Mouse (Mus musculus) ES-Bruce4 (cell line): ENCODE data around the gene Prl2b1. TPM values are rescaled to one million over a fixed set of nuclear protein-coding genes. Genes with fewer than 3 reads are reported as not detected.

Experiments used
- H3K27ac ChIP-seq: 2 replicates; pipeline ENCODE4 v1.5.1; 2012; ENCODE audit warnings: low read length, inconsistent platforms; ENCODE audit not compliant: insufficient read depth
- H3K27me3 ChIP-seq: 2 replicates; pipeline ENCODE4 v1.6.1; 2012; ENCODE audit warnings: mild to moderate bottlenecking, low read length, inconsistent platforms; ENCODE audit not compliant: control insufficient read depth, poor library complexity, insufficient read depth, severe bottlenecking
- H3K36me3 ChIP-seq: 2 replicates; pipeline ENCODE4 v1.6.1; 2012; ENCODE audit warnings: inconsistent platforms, mild to moderate bottlenecking, low read length, moderate library complexity; ENCODE audit not compliant: control insufficient read depth, poor library complexity, insufficient read depth, severe bottlenecking
- H3K4me1 ChIP-seq: one replicate; pipeline ENCODE4 v1.8.1; 2011; ENCODE audit warnings: low read length; ENCODE audit not compliant: control insufficient read depth, insufficient read depth
- H3K4me3 ChIP-seq: 2 replicates; pipeline ENCODE4 v1.5.1; 2011; ENCODE audit warnings: low read depth, mild to moderate bottlenecking, low read length
- H3K9ac ChIP-seq: 2 replicates; pipeline ENCODE4 v1.6.1; 2012; ENCODE audit warnings: low read depth, mild to moderate bottlenecking, inconsistent platforms; ENCODE audit not compliant: poor library complexity, severe bottlenecking
- H3K9me3 ChIP-seq: replicated peaks from 2 replicates; pipeline ENCODE4 v1.6.1; 2012; ENCODE audit warnings: mild to moderate bottlenecking, low read length, inconsistent platforms; ENCODE audit not compliant: control insufficient read depth, poor library complexity, insufficient read depth, severe bottlenecking
- CTCF ChIP-seq: IDR thresholded peaks from one replicate; pipeline ENCODE4 v1.8.1; 2011; ENCODE audit warnings: low read depth, low read length
- EP300 ChIP-seq: IDR thresholded peaks from 2 replicates; pipeline ENCODE4 v1.6.1; 2011; ENCODE audit warnings: low read depth, low read length; ENCODE audit not compliant: insufficient read depth
- POLR2A ChIP-seq: IDR thresholded peaks from one replicate; pipeline ENCODE4 v1.8.1; 2011; ENCODE audit warnings: low read length; ENCODE audit not compliant: insufficient read depth
- polyA plus RNA-seq: library from polyadenylated mRNA; stranded (reverse); fragments of >200 nt; gene quantifications from 2 replicates; pipeline ENCODE4 v1.2.4, GENCODE M21; 2011; ENCODE audit warnings: low read depth; ENCODE audit not compliant: missing spikeins, insufficient read depth, insufficient read length

Prl2b1 gene
- polyA plus RNA-seq, 1 experiment = 11.0 TPM

DNA sequence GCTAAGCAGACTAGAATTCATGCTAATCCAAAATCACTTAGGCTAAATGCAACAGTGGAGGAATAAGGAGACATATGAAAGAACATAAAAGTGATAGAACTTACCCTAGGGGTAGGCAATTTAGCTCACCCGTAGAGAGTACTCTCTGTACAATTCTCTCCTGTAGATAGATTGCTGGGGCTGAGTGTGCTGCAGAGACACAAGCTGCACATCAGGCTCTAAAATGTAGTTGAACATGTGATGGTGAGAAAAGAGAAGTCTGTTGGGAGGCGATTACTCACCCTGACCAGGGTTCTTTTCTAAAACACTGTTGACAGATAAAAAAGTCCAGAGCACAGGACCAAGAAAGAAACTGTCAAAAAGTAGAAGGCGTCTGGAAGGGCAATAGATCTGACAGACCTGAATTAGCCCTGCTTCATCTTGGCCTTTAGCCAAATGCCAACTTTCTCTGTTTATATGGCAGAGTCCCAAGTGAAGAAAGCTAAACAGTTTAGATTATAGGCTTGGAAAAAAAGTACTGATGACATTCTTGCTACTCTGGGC lies 47.8 kb downstream of the Prl2b1 start:
- Histone ChIP-seq H3K9ac (no peak overlapping the region), H3K27me3 (no peaks in the 10 kb centered on the region)

DNA sequence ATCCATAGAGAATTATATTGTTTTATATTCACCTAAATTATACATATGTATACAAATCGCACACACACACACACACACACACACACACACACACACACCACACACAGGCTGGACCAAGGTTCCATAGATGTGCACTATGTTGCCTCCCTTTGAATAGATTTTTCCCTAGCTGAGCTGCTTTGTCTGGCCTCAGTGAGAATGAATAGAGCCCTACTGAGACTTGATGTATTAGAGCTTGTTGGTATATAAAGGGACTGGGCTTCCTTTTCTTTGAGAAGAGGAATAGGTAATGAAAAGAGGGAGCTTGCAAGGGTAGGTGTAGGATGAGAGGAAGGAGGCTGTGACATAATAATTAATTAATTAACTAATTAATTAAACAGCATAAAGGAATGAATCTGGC lies 55.7 kb downstream of the Prl2b1 start:
- no peak overlapping the region for H3K27ac ChIP-seq
- no peaks in the 10 kb centered on the region for H3K27me3 ChIP-seq
- no peak overlapping the region for H3K9ac ChIP-seq
- no peak for TF ChIP-seq POLR2A
- TF ChIP-seq CTCF = no peak
- TF ChIP-seq EP300 = no peak
- H3K4me1 ChIP-seq = no peaks in the 10 kb centered on the region
- no peaks in the 10 kb centered on the region for H3K36me3 ChIP-seq
- no peak overlapping the region for H3K4me3 ChIP-seq
- no peaks in the 10 kb centered on the region for H3K9me3 ChIP-seq

More for the DNA sequence above, 47.8 kb downstream of the Prl2b1 start:
- no peaks in the 10 kb centered on the region for H3K36me3 ChIP-seq
- H3K4me3 ChIP-seq = no peak overlapping the region
- no peak overlapping the region for H3K27ac ChIP-seq
- no peaks in the 10 kb centered on the region for H3K9me3 ChIP-seq
- H3K4me1 ChIP-seq = no peaks in the 10 kb centered on the region
- TF ChIP-seq EP300 = no peak
- no peak for TF ChIP-seq POLR2A
- no peak for TF ChIP-seq CTCF

Other genes with a start within 250 kb of the Prl2b1 start
- not detected in 2 replicates for gene Prl3d3, start 234.1 kb downstream of the Prl2b1 start, polyA plus RNA-seq
- not detected in 2 replicates for gene Prl3c1, start 194.2 kb downstream of the Prl2b1 start, polyA plus RNA-seq
- gene Prl3b1, start 149.0 kb downstream of the Prl2b1 start, polyA plus RNA-seq = 6.4 and 13.7 TPM in 2 replicates
- not detected in 2 replicates for gene Prl3a1, start 131.4 kb downstream of the Prl2b1 start, polyA plus RNA-seq
- not detected in 2 replicates for gene Prl6a1, start 78.2 kb downstream of the Prl2b1 start, polyA plus RNA-seq
- gene Prl8a2, start 45.2 kb downstream of the Prl2b1 start, polyA plus RNA-seq = 1.0 and 2.0 TPM in 2 replicates
- gene Prl8a6, start 47.8 kb upstream of the Prl2b1 start, polyA plus RNA-seq = 1.2 TPM in 1 of 2 replicates, not detected in the other
- 1.8 and 1.9 TPM in 2 replicates for gene Prl8a8, start 122.4 kb upstream of the Prl2b1 start, polyA plus RNA-seq
- 5.0 and 10.1 TPM in 2 replicates for gene Prl8a9, start 173.8 kb upstream of the Prl2b1 start, polyA plus RNA-seq
- not detected in 2 replicates for gene Prl8a1, start 191.3 kb upstream of the Prl2b1 start, polyA plus RNA-seq
- not detected in 2 replicates for gene Prl7b1, start 219.7 kb upstream of the Prl2b1 start, polyA plus RNA-seq